Mouse (Mus musculus): ENCODE data around the gene Nrm. TPM values are rescaled to one million over a fixed set of nuclear protein-coding genes. Genes with fewer than 3 reads are reported as not detected.

Gene Nrm
- total and polyA plus RNA-seq, 2 experiments from 2014 or later: 11.8 to 12.1 TPM

DNA sequence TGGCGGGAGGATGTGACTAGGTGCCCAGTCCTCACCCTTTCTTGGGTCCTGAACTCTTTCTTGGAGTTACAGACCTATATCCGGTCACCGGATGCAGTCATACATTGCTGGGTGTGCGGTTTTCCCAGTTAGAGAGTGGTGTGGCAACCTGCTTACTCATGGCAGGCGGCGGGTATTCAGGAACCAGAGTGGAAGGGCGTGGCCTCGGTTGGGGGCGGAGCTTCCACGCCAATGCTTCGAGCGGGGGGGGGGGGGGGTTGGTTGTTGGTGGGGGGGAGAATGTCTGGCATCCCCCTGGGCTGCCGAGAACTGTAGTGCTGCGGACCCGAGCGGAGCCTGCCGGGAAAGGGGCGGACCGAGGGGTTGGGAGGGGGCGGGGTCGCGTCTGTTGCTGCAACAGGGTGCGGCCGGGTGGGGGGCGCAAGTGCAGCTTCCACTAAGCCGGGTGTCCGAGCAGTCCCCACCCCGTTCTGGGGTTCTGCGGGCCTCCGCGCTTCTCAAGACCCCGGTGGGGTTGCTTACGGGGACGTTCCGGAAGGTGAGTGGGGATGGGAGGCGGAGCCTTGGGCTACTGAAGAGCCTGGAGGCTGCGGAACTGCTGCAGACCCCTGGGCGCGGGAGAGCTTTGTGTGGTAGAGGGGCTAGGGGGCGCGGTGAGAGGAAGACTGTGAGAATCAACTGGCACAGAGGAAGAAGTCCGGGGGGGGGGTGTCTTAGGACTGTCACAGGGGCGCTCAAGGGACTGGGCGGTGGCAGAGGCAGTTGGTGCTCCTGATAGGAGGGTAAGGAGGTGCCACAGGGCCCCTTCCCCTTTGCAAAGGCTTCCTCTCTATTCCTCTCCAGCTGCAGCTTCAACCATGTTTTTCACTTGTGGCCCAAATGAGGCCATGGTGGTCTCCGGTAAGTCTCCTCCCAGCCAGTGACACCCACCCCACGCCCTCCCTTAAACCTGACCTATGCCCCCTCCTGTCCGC, 37.9 kb upstream of the Nrm start, which contains the start of gene Flot1:
Flot1 (plus strand) TSS at position 267 of the 974 bp plus-strand sequence.
- Histone ChIP-seq H3K27me3 (ENCODE audit: insufficient read depth, low read length) (peaks cover 7% of the 10 kb centered on the region), H3K4me3 (ENCODE audit: low read depth, low read length) (peak within 1 kb of the TSS; percentile 75), H3K9me3 (ENCODE audit: low read length) (no peaks in the 10 kb centered on the region), H3K9ac (replicated peaks; ENCODE audit: low read length, poor library complexity, severe bottlenecking) (peak within 1 kb of the TSS; percentile 86), H3K4me2 (ENCODE audit: low read depth, low read length, poor library complexity, severe bottlenecking) (peak within 1 kb of the TSS; percentile 72), H3K27ac (ENCODE audit: low read depth, low read length) (peak within 1 kb of the TSS; percentile 85), H3K36me3 (ENCODE audit: insufficient read depth, low read length) (peaks cover 15% of the 10 kb centered on the region), H3K4me1 (ENCODE audit: insufficient read depth, low read length) (peaks cover 5% of the 10 kb centered on the region; the same call in 1 of the 2 replicates)
- DNase-seq (ENCODE audit: low spot score) (peak; percentile 91), ATAC-seq (ENCODE audit: low FRiP score) (peak; percentile 84)
- no peak for TF ChIP-seq CTCF (IDR thresholded peaks at IDR 0.05)
- WGBS: under 1% methylated on average over 35 of the region's 47 CpGs

DNA sequence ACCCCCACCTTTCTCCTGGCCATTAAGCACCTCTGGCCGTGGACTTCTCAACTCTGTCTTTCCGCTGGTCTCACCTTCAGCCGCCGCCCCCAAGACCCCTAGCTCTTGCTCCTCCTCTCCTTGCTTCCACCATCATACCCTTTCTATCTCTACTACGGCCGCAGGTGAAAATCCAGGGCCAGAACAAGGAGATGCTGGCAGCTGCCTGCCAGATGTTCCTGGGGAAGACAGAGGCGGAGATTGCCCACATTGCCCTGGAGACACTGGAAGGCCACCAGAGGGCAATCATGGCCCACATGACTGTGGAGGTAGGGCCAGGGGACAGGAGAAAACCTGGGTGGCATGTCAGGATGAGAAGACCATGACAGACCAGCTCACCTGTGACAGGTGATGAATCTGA, 36.7 kb upstream of the Nrm start:
- Histone ChIP-seq H3K4me2 (ENCODE audit: low read depth, low read length, poor library complexity, severe bottlenecking) (peak overlapping the region; percentile 72), H3K9me3 (ENCODE audit: low read length) (no peaks in the 10 kb centered on the region), H3K36me3 (ENCODE audit: insufficient read depth, low read length) (peaks cover 15% of the 10 kb centered on the region), H3K27me3 (ENCODE audit: insufficient read depth, low read length) (peaks cover 7% of the 10 kb centered on the region), H3K9ac (replicated peaks; ENCODE audit: low read length, poor library complexity, severe bottlenecking) (no peak overlapping the region), H3K27ac (ENCODE audit: low read depth, low read length) (no peak overlapping the region), H3K4me1 (ENCODE audit: insufficient read depth, low read length) (peaks cover 5% of the 10 kb centered on the region; the same call in 1 of the 2 replicates), H3K4me3 (ENCODE audit: low read depth, low read length) (peak overlapping the region; percentile 75)
- peak; percentile 48 for TF ChIP-seq CTCF (IDR thresholded peaks at IDR 0.05)
- DNase-seq (ENCODE audit: low spot score): no peak
- no peak for ATAC-seq (ENCODE audit: low FRiP score)
- WGBS: 67% methylated on average over 7 of the region's 7 CpGs

DNA sequence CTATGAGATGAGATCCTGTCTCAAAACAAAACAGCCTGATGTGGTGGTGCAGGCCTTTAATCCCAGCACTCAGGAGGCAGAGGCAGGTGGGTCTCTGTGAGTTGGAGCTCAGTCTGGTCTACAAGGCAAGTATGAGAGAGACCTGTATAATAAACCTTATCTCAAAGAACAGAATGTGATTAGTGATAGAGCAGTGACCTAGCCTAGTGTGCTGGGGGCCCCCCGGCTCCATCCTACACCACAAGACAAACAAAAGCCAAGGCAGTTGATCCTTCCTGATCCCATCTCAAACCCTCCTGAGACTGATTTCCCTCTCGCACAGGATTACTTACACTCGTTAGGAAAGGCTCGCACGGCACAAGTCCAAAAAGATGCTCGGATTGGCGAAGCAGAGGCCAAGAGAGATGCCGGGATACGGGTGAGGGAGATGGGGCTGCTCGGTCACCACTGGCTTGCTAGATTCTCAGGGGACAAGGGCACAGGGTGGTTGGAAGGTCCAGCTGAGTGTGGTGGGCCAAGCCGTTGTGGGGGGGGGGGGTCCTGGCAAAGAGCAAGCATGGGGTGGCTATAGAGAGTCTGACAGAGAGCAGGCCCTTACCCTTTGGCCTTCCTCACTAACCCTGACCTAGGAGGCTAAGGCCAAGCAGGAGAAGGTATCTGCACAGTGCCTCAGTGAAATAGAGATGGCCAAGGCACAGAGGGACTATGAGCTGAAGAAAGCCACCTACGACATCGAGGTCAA, 35.8 kb upstream of the Nrm start:
- H3K4me1 ChIP-seq (ENCODE audit: insufficient read depth, low read length): peaks cover 5% of the 10 kb centered on the region; the same call in 1 of the 2 replicates
- no peak for DNase-seq (ENCODE audit: low spot score)
- 90% methylated on average over 13 of the region's 13 CpGs for WGBS

DNA sequence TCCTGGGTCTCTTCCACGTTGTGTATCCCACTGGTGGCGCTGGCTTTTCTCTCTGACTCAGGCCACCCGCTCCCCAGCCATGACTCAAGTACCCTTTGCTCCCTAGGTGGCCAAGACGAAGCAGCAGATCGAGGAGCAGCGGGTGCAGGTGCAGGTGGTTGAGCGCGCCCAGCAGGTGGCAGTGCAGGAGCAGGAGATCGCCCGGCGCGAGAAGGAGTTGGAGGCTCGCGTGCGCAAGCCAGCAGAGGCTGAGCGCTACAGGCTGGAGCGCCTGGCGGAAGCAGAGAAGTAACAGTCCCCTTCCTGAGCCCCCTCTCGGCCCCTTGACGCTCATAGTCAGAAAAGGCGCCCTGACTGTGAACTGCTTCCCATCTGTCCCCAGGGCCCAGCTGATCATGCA, 31.4 kb upstream of the Nrm start:
- Histone ChIP-seq H3K27me3 (ENCODE audit: insufficient read depth, low read length) (no peaks in the 10 kb centered on the region), H3K36me3 (ENCODE audit: insufficient read depth, low read length) (peaks cover 31% of the 10 kb centered on the region), H3K9ac (replicated peaks; ENCODE audit: low read length, poor library complexity, severe bottlenecking) (no peak overlapping the region), H3K9me3 (ENCODE audit: low read length) (no peaks in the 10 kb centered on the region), H3K4me1 (ENCODE audit: insufficient read depth, low read length) (no peaks in the 10 kb centered on the region; the same call in 1 of the 2 replicates), H3K4me3 (ENCODE audit: low read depth, low read length) (no peak overlapping the region), H3K27ac (ENCODE audit: low read depth, low read length) (no peak overlapping the region), H3K4me2 (ENCODE audit: low read depth, low read length, poor library complexity, severe bottlenecking) (no peak overlapping the region)
- 2% methylated on average over 21 of the region's 21 CpGs for WGBS
- peak; percentile 47; the same call in 1 of the 2 replicates for ATAC-seq (ENCODE audit: low FRiP score)
- DNase-seq (ENCODE audit: low spot score): peak; percentile 85
- peak; percentile 90 for TF ChIP-seq CTCF (IDR thresholded peaks at IDR 0.05)

More for the DNA sequence above, 35.8 kb upstream of the Nrm start:
- Histone ChIP-seq H3K27ac (ENCODE audit: low read depth, low read length) (no peak overlapping the region), H3K9ac (replicated peaks; ENCODE audit: low read length, poor library complexity, severe bottlenecking) (no peak overlapping the region), H3K9me3 (ENCODE audit: low read length) (no peaks in the 10 kb centered on the region), H3K36me3 (ENCODE audit: insufficient read depth, low read length) (peaks cover 15% of the 10 kb centered on the region), H3K27me3 (ENCODE audit: insufficient read depth, low read length) (peaks cover 7% of the 10 kb centered on the region), H3K4me2 (ENCODE audit: low read depth, low read length, poor library complexity, severe bottlenecking) (no peak overlapping the region), H3K4me3 (ENCODE audit: low read depth, low read length) (no peak overlapping the region)
- ATAC-seq (ENCODE audit: low FRiP score): no peak
- TF ChIP-seq CTCF (IDR thresholded peaks at IDR 0.05): no peak

DNA sequence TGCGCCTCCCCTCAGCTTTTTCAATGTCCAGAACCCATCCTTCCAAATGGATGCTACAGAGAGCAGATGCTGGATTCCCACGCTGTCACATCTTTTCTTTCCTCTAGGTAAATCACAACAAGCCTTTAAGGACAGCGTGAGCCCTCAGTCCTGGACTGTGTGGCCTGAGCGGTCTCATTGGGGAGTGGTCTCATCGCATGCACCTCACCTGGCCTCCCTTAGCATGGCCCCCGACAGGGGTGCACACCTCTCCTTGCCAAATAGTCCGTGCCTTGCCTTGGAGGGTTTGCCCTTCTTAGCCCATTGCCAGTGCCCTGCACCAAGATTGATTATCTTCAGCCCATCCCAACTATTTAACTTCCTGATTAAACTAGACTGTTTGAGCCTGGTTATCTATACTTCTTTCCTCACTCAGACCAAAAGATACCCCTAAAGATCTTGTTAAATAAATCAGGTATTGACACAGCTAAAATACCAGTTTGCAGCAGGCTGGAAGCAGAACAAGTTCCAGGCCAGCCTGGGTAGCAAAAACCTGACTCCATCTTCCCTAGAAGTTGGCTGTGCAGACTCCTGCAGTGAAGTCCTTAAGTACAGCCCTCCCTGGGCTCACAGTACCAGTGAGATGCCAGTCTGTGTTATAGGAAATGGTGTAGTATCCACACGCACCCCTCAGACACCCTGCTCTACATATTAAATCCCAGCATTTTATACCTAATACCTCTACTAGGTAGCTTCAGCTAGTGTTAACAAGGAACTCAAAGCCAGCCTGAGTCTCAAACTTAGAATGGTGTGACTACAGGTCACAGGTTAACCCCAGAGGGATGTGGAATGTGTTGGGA, 28.5 kb upstream of the Nrm start:
- TF ChIP-seq CTCF (IDR thresholded peaks at IDR 0.05): no peak
- Histone ChIP-seq H3K36me3 (ENCODE audit: insufficient read depth, low read length) (peaks cover 31% of the 10 kb centered on the region), H3K27me3 (ENCODE audit: insufficient read depth, low read length) (no peaks in the 10 kb centered on the region), H3K9me3 (ENCODE audit: low read length) (no peaks in the 10 kb centered on the region), H3K4me1 (ENCODE audit: insufficient read depth, low read length) (no peaks in the 10 kb centered on the region; the same call in 1 of the 2 replicates), H3K4me2 (ENCODE audit: low read depth, low read length, poor library complexity, severe bottlenecking) (no peak overlapping the region), H3K9ac (replicated peaks; ENCODE audit: low read length, poor library complexity, severe bottlenecking) (no peak overlapping the region), H3K27ac (ENCODE audit: low read depth, low read length) (0 out of 2 replicates have a peak overlapping the region, but pooled peaks have one; percentile 26), H3K4me3 (ENCODE audit: low read depth, low read length) (no peak overlapping the region)
- WGBS: 65% methylated on average over 8 of the region's 8 CpGs
- no peak for DNase-seq (ENCODE audit: low spot score)
- ATAC-seq (ENCODE audit: low FRiP score): no peak

Data from midbrain, postnatal 0 days (tissue).